Mouse (Mus musculus) G1E (cell line): ENCODE results near the gene Cops3.

Source experiments
- CTCF ChIP-seq: IDR thresholded peaks from 2 replicates; pipeline ENCODE4 v1.5.1; 2012; ENCODE audit warnings: low read depth, low read length, inconsistent platforms, mixed read lengths
- GATA2 ChIP-seq: IDR thresholded peaks from 2 replicates; pipeline ENCODE4 v1.6.1; 2012; ENCODE audit warnings: low read depth, low read length, inconsistent platforms, borderline replicate concordance

DNA sequence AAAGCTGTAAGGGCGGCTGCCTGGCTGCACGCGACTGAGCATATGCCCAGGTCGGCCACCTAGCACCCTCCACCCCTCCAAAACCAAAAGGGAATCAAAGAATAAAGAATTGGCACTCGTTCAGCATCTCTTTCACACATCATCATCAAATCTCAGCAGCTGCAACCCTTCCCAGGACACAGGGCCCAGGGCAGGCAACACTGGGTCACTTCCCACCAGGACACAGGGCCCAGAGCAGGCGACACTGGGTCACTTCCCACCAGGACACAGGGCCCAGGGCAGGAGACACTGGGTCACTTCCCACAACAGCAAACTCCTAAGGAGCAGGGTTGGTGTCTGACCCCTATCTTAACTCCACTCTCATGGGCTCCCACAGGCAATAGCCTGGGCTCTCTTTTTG lies 46.2 kb downstream of the Cops3 start:
- TF ChIP-seq GATA2 (no peak), CTCF (no peak)
